Mouse (Mus musculus) limb, embryonic 15.5 days (tissue): Measurements from ENCODE around the gene Pitpnc1. TPM values are rescaled to one million over a fixed set of nuclear protein-coding genes. Genes with fewer than 3 reads are reported as not detected.

Experiments used
- ATAC-seq: fragments of 200-750 bp; cut with Nextera tagmentation; 2 replicates; pipeline ENCODE4 v1.8.0; 2017; ENCODE audit warnings: low read depth, moderate TSS enrichment; ENCODE audit not compliant: insufficient number of reproducible peaks, low FRiP score, low TSS enrichment
- H3K27ac ChIP-seq: fragments of 300-500 bp; sonication (generic); 2 replicates; pipeline ENCODE4 v1.5.1; 2015; ENCODE audit warnings: moderate library complexity, mild to moderate bottlenecking, inconsistent platforms
- H3K27me3 ChIP-seq: fragments of 300-500 bp; sonication (generic); 2 replicates; pipeline ENCODE4 v1.6.1; 2015; ENCODE audit warnings: inconsistent platforms
- H3K36me3 ChIP-seq: fragments of 300-500 bp; sonication (generic); 2 replicates; pipeline ENCODE4 v1.6.1; 2015; ENCODE audit warnings: inconsistent platforms
- H3K4me1 ChIP-seq: fragments of 300-500 bp; sonication (generic); 2 replicates; pipeline ENCODE4 v1.6.1; 2015; ENCODE audit warnings: inconsistent platforms
- H3K4me2 ChIP-seq: fragments of 300-500 bp; sonication (generic); 2 replicates; pipeline ENCODE4 v1.6.1; 2015; ENCODE audit warnings: mild to moderate bottlenecking, inconsistent platforms
- H3K4me3 ChIP-seq: fragments of 300-500 bp; sonication (generic); 2 replicates; pipeline ENCODE4 v1.5.1; 2015; ENCODE audit warnings: mild to moderate bottlenecking, inconsistent platforms
- H3K9ac ChIP-seq: fragments of 300-500 bp; sonication (generic); 2 replicates; pipeline ENCODE4 v1.6.1; 2015; ENCODE audit warnings: inconsistent platforms
- H3K9me3 ChIP-seq: fragments of 300-500 bp; sonication (generic); 2 replicates; pipeline ENCODE4 v1.6.1; 2016; ENCODE audit warnings: inconsistent platforms
- WGBS: fragments of 180-500 bp; shearing (Covaris S2); methylation state at CpG from one replicate; pipeline ENCODE4 v1.1.7; 2015; 5-methylcytosine and 5-hydroxymethylcytosine counted together
- polyA plus RNA-seq: library from polyadenylated mRNA; unstranded; fragments of >200 nt; fragmentation: Nextera tagmentation; extraction: Ambion mirVana; gene quantifications from 2 replicates; pipeline ENCODE4 v1.2.1, GENCODE M21; 2015

Gene Pitpnc1
- polyA plus RNA-seq, 1 experiment from 2014 or later = 25.2 TPM

- no peaks in the 10 kb centered on the region for H3K27me3 ChIP-seq
- no peak overlapping the region for H3K27ac ChIP-seq
- no peak for ATAC-seq
- H3K4me3 ChIP-seq = no peak overlapping the region
- 63% methylated on average over 17 of the region's 17 CpGs for WGBS
- H3K36me3 ChIP-seq = peaks cover 9% of the 10 kb centered on the region; the same call in 1 of the 2 replicates
- H3K4me1 ChIP-seq = peaks cover 23% of the 10 kb centered on the region
- no peaks in the 10 kb centered on the region for H3K9me3 ChIP-seq
- H3K4me2 ChIP-seq = no peak overlapping the region
- H3K9ac ChIP-seq = no peak overlapping the region
These were observed 21.2 kb downstream of the Pitpnc1 start for GRCm38 (mm10) chr11:107449169-107449910.

GRCm38 (mm10) chr11:107447915-107448314, 22.6 kb downstream of the Pitpnc1 start:
- no peak overlapping the region for H3K4me3 ChIP-seq
- H3K9ac ChIP-seq = no peak overlapping the region
- H3K36me3 ChIP-seq = no peaks in the 10 kb centered on the region
- H3K4me1 ChIP-seq = peaks cover 23% of the 10 kb centered on the region
- H3K9me3 ChIP-seq = no peaks in the 10 kb centered on the region
- H3K4me2 ChIP-seq = no peak overlapping the region
- ATAC-seq = no peak
- H3K27me3 ChIP-seq = no peaks in the 10 kb centered on the region
- no peak overlapping the region for H3K27ac ChIP-seq
- WGBS = 78% methylated on average over 9 of the region's 9 CpGs

GRCm38 (mm10) chr11:107447349-107447748, 23.1 kb downstream of the Pitpnc1 start:
- ATAC-seq = no peak
- 49% methylated on average over 5 of the region's 5 CpGs for WGBS
- no peaks in the 10 kb centered on the region for H3K9me3 ChIP-seq
- no peaks in the 10 kb centered on the region for H3K36me3 ChIP-seq
- H3K9ac ChIP-seq = no peak overlapping the region
- H3K4me3 ChIP-seq = no peak overlapping the region
- H3K4me1 ChIP-seq = peaks cover 23% of the 10 kb centered on the region
- no peak overlapping the region for H3K27ac ChIP-seq
- H3K27me3 ChIP-seq = no peaks in the 10 kb centered on the region
- H3K4me2 ChIP-seq = no peak overlapping the region

DNA sequence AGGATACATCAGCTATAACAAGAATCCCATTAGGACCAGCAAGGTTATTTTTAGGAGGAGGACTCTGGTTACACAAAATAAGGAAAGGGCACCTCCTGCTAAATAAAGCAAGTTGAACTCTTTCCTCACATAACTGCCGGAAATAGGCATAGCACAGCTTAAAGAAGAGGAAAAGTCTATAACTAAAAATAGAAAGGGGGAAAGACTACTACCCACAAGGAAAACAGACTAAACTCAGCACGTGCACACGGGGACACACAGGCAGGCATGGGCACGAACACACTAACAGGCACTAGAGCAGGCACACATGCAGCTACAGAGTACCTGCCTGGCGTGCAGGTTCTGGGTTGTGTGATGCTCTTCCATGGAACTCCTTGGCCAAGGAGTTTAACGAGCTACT, 23.8 kb downstream of the Pitpnc1 start:
- no peak overlapping the region for H3K9ac ChIP-seq
- no peak for ATAC-seq
- no peaks in the 10 kb centered on the region for H3K36me3 ChIP-seq
- H3K27ac ChIP-seq = no peak overlapping the region
- 65% methylated on average over 6 of the region's 6 CpGs for WGBS
- H3K4me2 ChIP-seq = no peak overlapping the region
- H3K9me3 ChIP-seq = no peaks in the 10 kb centered on the region
- H3K4me3 ChIP-seq = no peak overlapping the region
- no peaks in the 10 kb centered on the region for H3K27me3 ChIP-seq
- H3K4me1 ChIP-seq = peaks cover 23% of the 10 kb centered on the region

DNA sequence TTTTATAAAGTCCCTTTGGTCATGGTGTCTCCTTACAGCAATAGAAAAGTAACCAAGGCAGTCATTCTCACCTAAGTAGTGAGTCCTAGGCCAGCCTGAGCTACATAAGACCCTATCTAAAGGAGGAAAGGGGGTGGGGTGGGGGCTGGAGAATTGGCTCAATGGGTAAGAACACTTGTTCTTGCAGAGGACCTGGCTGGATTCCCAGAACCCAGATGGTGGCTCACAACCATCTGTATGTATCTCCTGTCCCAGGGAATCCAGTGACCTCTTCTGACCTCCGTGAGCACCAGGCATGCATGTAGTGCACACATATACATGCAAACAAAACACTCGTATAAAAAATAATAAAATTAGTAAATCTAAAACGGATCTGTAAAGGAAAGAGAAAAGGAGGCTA, 24.8 kb downstream of the Pitpnc1 start:
- ATAC-seq = no peak
- Histone ChIP-seq H3K27me3 (no peaks in the 10 kb centered on the region), H3K9me3 (no peaks in the 10 kb centered on the region), H3K4me3 (no peak overlapping the region), H3K9ac (no peak overlapping the region), H3K4me2 (no peak overlapping the region), H3K36me3 (no peaks in the 10 kb centered on the region), H3K4me1 (peaks cover 23% of the 10 kb centered on the region), H3K27ac (no peak overlapping the region)
- 83% methylated on average over 3 of the region's 3 CpGs for WGBS

DNA sequence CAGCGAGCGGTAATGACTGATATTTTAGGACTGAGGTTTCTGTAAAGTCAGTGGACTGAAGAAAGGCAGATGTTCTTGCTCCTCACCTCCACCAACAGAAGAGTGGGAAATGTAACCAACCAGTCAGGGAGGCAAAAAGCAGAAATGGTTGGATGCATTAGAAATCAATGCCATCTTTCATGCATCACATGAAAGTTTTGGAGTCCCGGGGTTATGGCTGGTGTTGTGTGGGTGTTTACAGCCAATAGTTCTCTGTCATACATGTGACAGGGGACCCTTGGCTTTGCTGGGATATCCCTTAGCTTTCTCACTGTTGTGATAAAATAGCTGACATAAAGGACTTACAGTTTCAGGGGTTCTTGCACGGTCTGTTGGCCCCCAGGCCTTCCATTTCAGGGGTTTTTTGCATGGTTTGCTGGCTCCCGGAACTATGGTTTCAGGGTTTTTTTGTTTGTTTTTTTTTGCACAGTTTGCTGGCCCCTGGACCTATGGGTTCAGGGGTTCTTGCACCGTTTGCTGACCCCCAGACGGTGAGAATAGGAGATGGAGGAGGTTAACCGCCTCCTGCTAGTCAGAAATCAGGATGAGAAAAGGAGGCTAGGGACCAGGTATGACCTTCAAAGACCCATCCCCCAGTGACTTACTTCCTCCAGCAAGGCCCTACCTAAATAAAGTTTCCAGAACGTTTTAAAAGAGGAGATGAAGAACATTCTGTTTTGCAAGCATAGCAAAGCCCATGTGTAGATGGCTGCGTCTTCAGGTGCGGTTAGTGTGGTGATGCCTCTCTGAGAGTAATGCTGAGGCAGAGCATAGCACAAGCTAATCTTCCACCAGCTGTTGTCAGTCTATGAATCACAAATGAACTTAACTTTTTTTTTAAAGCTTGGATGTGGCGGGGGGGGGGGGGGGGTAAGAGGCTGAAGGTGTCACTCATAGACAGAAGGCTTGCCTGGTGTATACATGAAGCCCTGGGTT, 27.1 kb downstream of the Pitpnc1 start:
- no peak overlapping the region for H3K4me3 ChIP-seq
- H3K36me3 ChIP-seq = no peaks in the 10 kb centered on the region
- no peak overlapping the region for H3K4me2 ChIP-seq
- H3K27ac ChIP-seq = no peak overlapping the region
- H3K9me3 ChIP-seq = no peaks in the 10 kb centered on the region
- no peak for ATAC-seq
- WGBS = 79% methylated on average over 12 of the region's 12 CpGs
- no peaks in the 10 kb centered on the region for H3K27me3 ChIP-seq
- peaks cover 13% of the 10 kb centered on the region for H3K4me1 ChIP-seq
- no peak overlapping the region for H3K9ac ChIP-seq

DNA sequence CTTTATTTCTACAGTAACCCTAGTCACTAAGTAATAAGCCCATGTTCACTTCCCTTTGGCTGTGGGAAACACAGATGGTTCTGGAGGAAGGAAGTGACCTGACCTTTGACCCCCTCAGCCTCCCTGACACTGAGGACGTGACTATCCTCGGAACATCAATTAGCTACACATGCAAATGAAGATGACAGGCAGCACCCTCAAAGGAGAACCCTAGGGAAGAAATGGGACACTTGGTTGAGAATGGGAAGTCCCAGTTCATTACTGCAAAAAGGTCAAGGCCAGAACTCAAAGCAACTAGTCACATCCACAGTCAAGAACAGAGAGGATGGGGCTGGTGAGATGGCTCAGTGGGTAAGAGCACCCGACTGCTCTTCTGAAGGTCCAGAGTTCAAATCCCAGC, 29.4 kb downstream of the Pitpnc1 start:
- Histone ChIP-seq H3K4me2 (no peak overlapping the region), H3K9me3 (no peaks in the 10 kb centered on the region), H3K36me3 (no peaks in the 10 kb centered on the region), H3K27me3 (no peaks in the 10 kb centered on the region), H3K4me1 (peaks cover 2% of the 10 kb centered on the region; the same call in 1 of the 2 replicates), H3K4me3 (no peak overlapping the region), H3K27ac (no peak overlapping the region), H3K9ac (no peak overlapping the region)
- 54% methylated on average over 3 of the region's 3 CpGs for WGBS
- ATAC-seq = no peak

DNA sequence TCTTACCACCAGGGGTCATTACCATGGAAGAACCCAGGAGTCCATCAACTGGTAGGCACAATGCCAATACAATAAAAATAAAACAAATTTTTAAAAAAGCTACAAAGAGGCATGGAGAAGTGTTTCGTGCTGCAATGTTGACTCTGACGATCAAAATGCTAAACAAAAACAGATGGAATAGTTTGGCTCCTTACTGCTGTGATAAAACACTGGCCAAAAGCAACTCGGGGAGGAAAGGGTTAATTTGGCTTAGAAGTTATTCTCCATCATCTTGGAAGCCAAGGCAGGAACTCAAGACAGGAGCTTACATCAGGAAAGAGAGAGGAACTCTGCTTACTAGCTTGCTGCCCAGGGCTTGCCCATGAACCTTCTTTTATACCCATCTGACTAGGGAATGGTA, 32.4 kb downstream of the Pitpnc1 start:
- Histone ChIP-seq H3K9me3 (no peaks in the 10 kb centered on the region), H3K4me2 (no peak overlapping the region), H3K4me3 (no peak overlapping the region), H3K36me3 (no peaks in the 10 kb centered on the region), H3K27me3 (no peaks in the 10 kb centered on the region), H3K27ac (no peak overlapping the region), H3K9ac (no peak overlapping the region), H3K4me1 (peaks cover 4% of the 10 kb centered on the region; the same call in 1 of the 2 replicates)
- 45% methylated on average over 3 of the region's 3 CpGs for WGBS
- no peak for ATAC-seq

GRCm38 (mm10) chr11:107437723-107438122, 32.8 kb downstream of the Pitpnc1 start:
- Histone ChIP-seq H3K9ac (no peak overlapping the region), H3K4me1 (peaks cover 8% of the 10 kb centered on the region; the same call in 1 of the 2 replicates), H3K36me3 (no peaks in the 10 kb centered on the region), H3K27ac (no peak overlapping the region), H3K4me3 (no peak overlapping the region), H3K9me3 (no peaks in the 10 kb centered on the region), H3K27me3 (no peaks in the 10 kb centered on the region), H3K4me2 (no peak overlapping the region)
- no peak for ATAC-seq
- 15% methylated on average over 4 of the region's 4 CpGs for WGBS

GRCm38 (mm10) chr11:107435776-107436449, 34.6 kb downstream of the Pitpnc1 start:
- ATAC-seq = no peak
- Histone ChIP-seq H3K4me1 (peaks cover 11% of the 10 kb centered on the region; the same call in 1 of the 2 replicates), H3K9me3 (no peaks in the 10 kb centered on the region), H3K27me3 (no peaks in the 10 kb centered on the region), H3K36me3 (no peaks in the 10 kb centered on the region), H3K9ac (no peak overlapping the region), H3K4me3 (no peak overlapping the region), H3K4me2 (no peak overlapping the region), H3K27ac (no peak overlapping the region)
- WGBS = 90% methylated on average over 6 of the region's 6 CpGs

DNA sequence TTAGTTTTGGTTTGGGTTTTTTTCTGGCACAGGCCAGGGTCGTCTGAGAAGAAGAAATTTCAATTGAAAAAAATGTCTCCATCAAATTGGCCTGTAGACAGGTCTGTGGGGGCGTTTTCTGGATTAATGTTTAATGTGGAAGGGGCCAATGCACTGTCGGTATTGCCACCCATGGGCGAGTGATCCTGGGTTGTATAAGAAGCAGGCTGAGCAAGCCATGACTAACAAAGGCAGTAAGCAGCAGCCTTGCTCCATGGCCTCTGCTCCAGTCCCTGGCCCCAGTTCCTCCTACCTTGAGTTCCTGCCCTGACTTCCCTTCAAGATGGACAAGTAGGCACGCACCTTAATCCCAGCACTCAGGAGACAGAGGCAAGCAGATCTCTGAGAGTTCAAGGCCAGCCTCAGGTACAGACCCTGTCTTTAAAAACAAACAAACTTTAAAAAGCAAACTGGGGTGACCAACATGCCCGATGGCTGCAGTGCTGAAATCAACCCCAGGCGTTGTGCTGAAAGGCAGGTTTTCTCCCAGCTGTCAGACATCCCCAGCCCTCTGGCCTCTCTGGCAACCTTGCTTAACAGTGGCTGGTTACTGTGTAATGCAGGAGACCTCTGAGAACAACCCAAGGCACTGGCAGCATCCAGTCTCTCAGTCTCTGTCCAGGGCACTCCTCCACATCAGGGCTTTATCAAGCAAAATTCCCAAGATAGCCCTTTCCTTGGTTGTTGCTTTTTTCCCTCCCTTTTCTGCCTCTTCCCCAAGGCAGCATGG, 39.1 kb downstream of the Pitpnc1 start:
- Histone ChIP-seq H3K4me1 (0 out of 2 replicates have a peak, but pooled peaks cover 9% of the 10 kb centered on the region), H3K4me2 (no peak overlapping the region), H3K9ac (no peak overlapping the region), H3K9me3 (no peaks in the 10 kb centered on the region), H3K27me3 (no peaks in the 10 kb centered on the region), H3K36me3 (0 out of 2 replicates have a peak, but pooled peaks cover 2% of the 10 kb centered on the region), H3K27ac (no peak overlapping the region), H3K4me3 (no peak overlapping the region)
- 81% methylated on average over 7 of the region's 7 CpGs for WGBS
- ATAC-seq = no peak
